Comparison of ENCODE assay signal across 9 mouse cellular contexts in the genomic region with DNA sequence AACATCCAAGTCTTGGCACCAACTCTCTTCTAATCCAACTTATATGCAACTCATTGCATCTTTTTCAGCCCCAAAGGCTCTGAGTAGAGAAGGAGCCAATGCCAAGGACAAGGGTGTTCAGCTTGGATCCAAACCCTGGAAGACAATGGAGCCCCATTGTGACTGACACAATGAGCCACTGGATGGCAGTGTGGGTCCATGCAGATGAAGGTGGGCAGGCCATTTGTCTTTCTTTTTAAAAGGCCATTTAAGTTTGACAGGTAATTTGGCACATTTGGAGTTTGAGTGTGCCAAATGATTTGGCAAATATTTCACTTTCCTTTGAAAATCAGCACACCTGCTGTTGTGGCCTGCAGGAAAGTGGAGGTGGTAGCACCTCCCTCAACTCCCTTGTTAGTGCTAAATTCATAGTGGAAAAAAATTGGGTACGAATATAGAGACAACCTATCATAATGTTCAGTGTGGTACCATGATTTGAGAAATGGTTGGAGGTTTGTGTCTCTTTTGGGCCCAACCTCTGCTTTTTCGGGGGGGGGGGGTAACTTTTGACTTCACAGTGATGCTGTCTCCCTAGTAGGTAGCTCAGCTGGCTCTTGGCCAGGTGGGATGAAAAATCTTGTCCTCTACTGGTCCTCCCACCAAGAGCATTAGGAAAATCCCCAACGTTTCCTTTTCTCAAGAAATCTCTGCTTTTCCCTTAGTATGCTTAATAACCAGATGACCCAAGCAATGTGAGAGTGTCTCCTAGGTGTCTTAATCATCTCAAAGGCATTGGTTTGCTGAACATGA.
DNase-seq lines count a peak whose midpoint lies in the region; ATAC-seq and TF ChIP-seq lines count a peak whose summit lies in the region.
"Had no signal": no experiment of that assay in that cellular context is flagged by ENCODE, and none has a peak within 500 bp of the region (broad histone marks: within the 10 kb centered on the region; RNA-seq: fewer than 3 reads in every experiment).

No protein-coding gene starts in this region.

- H3K4me3 ChIP-seq in ES-E14 (ENCODE audit: insufficient read depth in 1 of 2, low read depth in 1 of 2, low read length in 2 of 2, poor library complexity in 1 of 2, severe bottlenecking in 1 of 2), result no peak overlapping the region
- H3K4me3 ChIP-seq in forebrain, embryonic 16.5 days (replicated peaks; ENCODE audit: low read length), result no peak overlapping the region
- no peak overlapping the region for H3K4me3 ChIP-seq in lung, embryonic 14.5 days (ENCODE audit: low read depth, low read length)
- H3K4me3 ChIP-seq: stomach, embryonic 15.5 days had no signal

- no peaks in the 10 kb centered on the region for H3K27me3 ChIP-seq in forebrain, embryonic 16.5 days (replicated peaks; ENCODE audit: control insufficient read depth, insufficient read depth, low read length)
- no peaks in the 10 kb centered on the region for H3K27me3 ChIP-seq in lung, embryonic 14.5 days (ENCODE audit: insufficient read depth, low read length)
- H3K27me3 ChIP-seq: stomach, embryonic 15.5 days had no signal

- in situ Hi-C loops in ES-E14 (cut with MboI; ENCODE audit: low sequenced_read_pairs in 2 of 2, unreplicated experiment in 2 of 2), result loop anchor here in 1 of 2 experiments (10.0 kb wide), 1 partner anchor 819 kb away; no protein-coding TSS in a partner anchor

- peak; percentile 14 to 15 for DNase-seq in B cell, adult 2 months
- peak; percentile 17 for DNase-seq in ES-E14 (ENCODE audit: low read depth, low spot score)
- peak; percentile 80 to 86 for DNase-seq in cerebellum, adult 18-20 months
- DNase-seq in kidney, postnatal 10 days, result peak; percentile 76
- peak; percentile 73 for DNase-seq in lung, embryonic 14.5 days
- DNase-seq in right cerebral cortex, postnatal 10 days (ENCODE audit: low spot score in 2 of 2), result peak; percentile 53 to 67
- no peak for DNase-seq in spleen, postnatal 36 days (ENCODE audit: low spot score in 2 of 2)

- WGBS in forebrain, embryonic 16.5 days, result 54% methylated on average over 3 of the region's 3 CpGs
- WGBS in lung, embryonic 14.5 days, result 47% methylated on average over 3 of the region's 3 CpGs

- peak; percentile 88 for TF ChIP-seq CTCF in lung, embryonic 14.5 days (IDR thresholded peaks at IDR 0.05; ENCODE audit: low read depth)

- H3K9me3 ChIP-seq in ES-E14 (ENCODE audit: control insufficient read depth, insufficient read depth, low read depth, low read length), result no peaks in the 10 kb centered on the region
- H3K9me3 ChIP-seq in forebrain, embryonic 16.5 days (ENCODE audit: control insufficient read depth, low read length), result no peaks in the 10 kb centered on the region
- no peaks in the 10 kb centered on the region for H3K9me3 ChIP-seq in lung, embryonic 14.5 days (ENCODE audit: low read depth, low read length)
- H3K9me3 ChIP-seq: stomach, embryonic 15.5 days had no signal

- H3K36me3 ChIP-seq in ES-E14 (ENCODE audit: control insufficient read depth, insufficient read depth, low read length, poor library complexity, severe bottlenecking), result no peaks in the 10 kb centered on the region
- H3K36me3 ChIP-seq in forebrain, embryonic 16.5 days (ENCODE audit: control insufficient read depth, insufficient read depth), result no peaks in the 10 kb centered on the region
- no peaks in the 10 kb centered on the region for H3K36me3 ChIP-seq in lung, embryonic 14.5 days (ENCODE audit: insufficient read depth)
- H3K36me3 ChIP-seq: stomach, embryonic 15.5 days had no signal

- no peak overlapping the region for H3K9ac ChIP-seq in ES-E14 (ENCODE audit: insufficient read depth, low read depth, low read length, poor library complexity, severe bottlenecking)
- no peak overlapping the region for H3K9ac ChIP-seq in forebrain, embryonic 16.5 days (replicated peaks; ENCODE audit: low read depth, low read length)
- H3K9ac ChIP-seq in lung, embryonic 14.5 days, result no peak overlapping the region
- H3K9ac ChIP-seq: stomach, embryonic 15.5 days had no signal

- H3K4me1 ChIP-seq in ES-E14 (ENCODE audit: control insufficient read depth in 2 of 2, insufficient read depth in 2 of 2, low read length in 2 of 2, poor library complexity in 1 of 2), result no peaks in the 10 kb centered on the region
- no peaks in the 10 kb centered on the region; the same call in 1 of the 2 replicates for H3K4me1 ChIP-seq in forebrain, embryonic 16.5 days (replicated peaks; ENCODE audit: control insufficient read depth, insufficient read depth, low read length)
- no peaks in the 10 kb centered on the region for H3K4me1 ChIP-seq in lung, embryonic 14.5 days (ENCODE audit: insufficient read depth)
- H3K4me1 ChIP-seq: stomach, embryonic 15.5 days had no signal

- ATAC-seq in forebrain, embryonic 16.5 days, result peak; percentile 68; the same call in 1 of the 2 replicates
- ATAC-seq in lung, embryonic 14.5 days (ENCODE audit: insufficient read depth), result no peak

- no peak overlapping the region for H3K4me2 ChIP-seq in forebrain, embryonic 16.5 days (ENCODE audit: low read length)
- H3K4me2 ChIP-seq in lung, embryonic 14.5 days, result no peak overlapping the region
- H3K4me2 ChIP-seq: stomach, embryonic 15.5 days had no signal

- no peak overlapping the region for H3K27ac ChIP-seq in ES-E14 (ENCODE audit: insufficient read depth, low read depth, low read length, poor library complexity, severe bottlenecking)
- H3K27ac ChIP-seq in forebrain, embryonic 16.5 days (ENCODE audit: low read length), result no peak overlapping the region
- H3K27ac ChIP-seq in lung, embryonic 14.5 days (ENCODE audit: low read depth), result no peak overlapping the region
- H3K27ac ChIP-seq: stomach, embryonic 15.5 days had no signal

TF ChIP-seq in ES-E14, 5 proteins besides CTCF, POLR2A, EP300 and RAD21:
- TF ChIP-seq ZC3H11A (IDR thresholded peaks at IDR 0.05; ENCODE audit: borderline replicate concordance, low read depth, low read length), result peak; percentile 91
- TF ChIP-seq ZNF384 (IDR thresholded peaks at IDR 0.05; ENCODE audit: low read depth, low read length), result no peak

Comparison
In these comparisons a context has a peak if more than half of its experiments do, and no peak if none do; other contexts are left out.
1. DNase-seq: peak in B cell, adult 2 months (2 of 2), ES-E14 (single experiment), cerebellum, adult 18-20 months (2 of 2), kidney, postnatal 10 days (single experiment), lung, embryonic 14.5 days (single experiment) and right cerebral cortex, postnatal 10 days (2 of 2); none in spleen, postnatal 36 days (0 of 2).